Mouse (Mus musculus) hindbrain, embryonic 13.5 days (tissue): ENCODE measurements around the gene Olfr49. TPM values are rescaled to one million over a fixed set of nuclear protein-coding genes. Genes with fewer than 3 reads are reported as not detected.
A peak's percentile ranks its signal among the peaks of the same experiment; 100 is the strongest.

ENCODE experiments used
- ATAC-seq: fragments of 200-750 bp; cut with Nextera tagmentation; 2 replicates; pipeline ENCODE4 v1.8.0; 2017; ENCODE audit warnings: moderate TSS enrichment; ENCODE audit not compliant: low FRiP score
- H3K27ac ChIP-seq: fragments of 300-500 bp; sonication (generic); 2 replicates; pipeline ENCODE4 v1.5.1; 2015; ENCODE audit warnings: inconsistent platforms, mild to moderate bottlenecking, moderate library complexity
- H3K27me3 ChIP-seq: fragments of 300-500 bp; sonication (generic); 2 replicates; pipeline ENCODE4 v1.6.1; 2015; ENCODE audit warnings: mild to moderate bottlenecking, inconsistent platforms
- H3K36me3 ChIP-seq: fragments of 300-500 bp; sonication (generic); 2 replicates; pipeline ENCODE4 v1.6.1; 2015; ENCODE audit warnings: mild to moderate bottlenecking, inconsistent platforms
- H3K4me1 ChIP-seq: fragments of 300-500 bp; sonication (generic); replicated peaks from 2 replicates; pipeline ENCODE4 v1.6.1; 2015; ENCODE audit warnings: inconsistent platforms
- H3K4me2 ChIP-seq: fragments of 300-500 bp; sonication (generic); 2 replicates; pipeline ENCODE4 v1.6.1; 2015; ENCODE audit warnings: inconsistent platforms, mild to moderate bottlenecking, moderate library complexity
- H3K4me3 ChIP-seq: fragments of 300-500 bp; sonication (generic); 2 replicates; pipeline ENCODE4 v1.5.1; 2015; ENCODE audit warnings: mild to moderate bottlenecking, inconsistent platforms
- H3K9ac ChIP-seq: fragments of 300-500 bp; sonication (generic); 2 replicates; pipeline ENCODE4 v1.6.1; 2015; ENCODE audit warnings: mild to moderate bottlenecking, inconsistent platforms
- H3K9me3 ChIP-seq: fragments of 300-500 bp; sonication (generic); 2 replicates; pipeline ENCODE4 v1.6.1; 2016; ENCODE audit warnings: inconsistent platforms
- WGBS: fragments of 180-500 bp; shearing (Covaris S2); methylation state at CpG from one replicate; pipeline ENCODE4 v1.1.7; 2015; 5-methylcytosine and 5-hydroxymethylcytosine counted together
- polyA plus RNA-seq: library from polyadenylated mRNA; unstranded; fragments of >200 nt; fragmentation: Nextera tagmentation; extraction: Ambion mirVana; gene quantifications from 2 replicates; pipeline ENCODE4 v1.2.1, GENCODE M21; 2015

Olfr49 gene
- polyA plus RNA-seq, 1 experiment from 2014 or later = not detected

DNA sequence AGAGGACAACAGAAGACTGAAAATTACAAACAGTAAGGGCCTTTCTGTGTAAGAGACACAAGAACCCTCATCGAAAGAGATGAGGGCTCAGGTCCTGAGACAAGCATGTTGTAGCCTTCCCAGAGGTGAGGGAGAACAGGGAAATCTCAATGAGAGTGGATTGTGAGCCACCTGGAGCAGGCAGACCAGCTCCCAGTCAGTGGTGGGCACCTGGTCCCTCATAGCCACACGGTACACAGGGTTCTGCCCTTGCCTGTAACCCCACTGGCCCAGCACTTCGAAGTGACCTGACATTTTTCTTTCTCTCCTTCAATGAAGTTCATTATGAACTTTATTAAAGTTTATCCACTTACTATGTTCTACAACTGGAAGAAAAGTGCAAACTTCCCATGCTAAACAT, 12.0 kb downstream of the Olfr49 start:
- no peak for ATAC-seq
- 96% methylated on average over 3 of the region's 3 CpGs for WGBS

DNA sequence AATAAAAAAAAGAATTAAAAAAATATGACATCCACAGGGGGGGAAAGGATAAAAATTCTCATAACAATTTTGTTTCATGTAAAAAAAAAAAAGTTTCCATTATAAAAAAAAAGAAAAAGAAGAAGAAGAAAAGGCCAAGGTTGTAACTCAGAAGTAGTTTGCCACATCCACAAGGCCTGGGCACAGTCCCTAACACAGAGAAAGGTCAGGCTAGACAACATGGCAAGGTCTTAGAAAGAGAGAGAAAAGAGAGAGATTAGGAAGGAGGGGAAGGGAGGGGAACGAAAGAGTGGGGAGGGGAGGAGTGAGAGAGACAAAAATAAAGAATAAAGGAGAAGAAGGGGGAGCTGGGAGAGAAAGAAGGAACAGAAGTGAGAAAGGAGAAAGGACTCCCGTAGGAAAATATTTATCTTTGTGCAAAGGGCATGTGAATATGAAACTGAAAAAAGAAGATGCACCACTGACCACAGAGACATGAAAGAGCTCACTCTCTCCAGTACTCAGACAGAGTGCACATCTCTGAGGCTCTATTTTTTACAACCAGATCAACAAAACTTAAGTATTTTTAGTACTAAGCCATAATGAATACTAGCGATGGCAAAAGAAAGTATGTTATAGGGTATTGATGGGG, 12.6 kb downstream of the Olfr49 start:
- H3K4me1 ChIP-seq = 0 out of 2 replicates have a peak, but pooled peaks cover 4% of the 10 kb centered on the region
- no peak overlapping the region for H3K27ac ChIP-seq
- no peak overlapping the region for H3K4me3 ChIP-seq
- no peaks in the 10 kb centered on the region for H3K27me3 ChIP-seq
- H3K4me2 ChIP-seq = no peak overlapping the region
- H3K9ac ChIP-seq = no peak overlapping the region
- no peaks in the 10 kb centered on the region for H3K9me3 ChIP-seq
- no peak for ATAC-seq
- WGBS = 85% methylated on average over 3 of the region's 3 CpGs
- H3K36me3 ChIP-seq = peaks cover 19% of the 10 kb centered on the region

More for the DNA sequence above, 12.0 kb downstream of the Olfr49 start:
- no peaks in the 10 kb centered on the region for H3K9me3 ChIP-seq
- no peaks in the 10 kb centered on the region for H3K27me3 ChIP-seq
- no peak overlapping the region for H3K9ac ChIP-seq
- H3K4me1 ChIP-seq = 0 out of 2 replicates have a peak, but pooled peaks cover 4% of the 10 kb centered on the region
- H3K36me3 ChIP-seq = peaks cover 13% of the 10 kb centered on the region
- H3K4me2 ChIP-seq = no peak overlapping the region
- H3K4me3 ChIP-seq = no peak overlapping the region
- no peak overlapping the region for H3K27ac ChIP-seq

- no peak overlapping the region for H3K4me2 ChIP-seq
- no peak for ATAC-seq
- H3K36me3 ChIP-seq = peaks cover 25% of the 10 kb centered on the region
- no peaks in the 10 kb centered on the region for H3K27me3 ChIP-seq
- H3K9ac ChIP-seq = no peak overlapping the region
- 91% methylated on average over 3 of the region's 3 CpGs for WGBS
- H3K4me1 ChIP-seq = 0 out of 2 replicates have a peak, but pooled peaks cover 4% of the 10 kb centered on the region
- no peaks in the 10 kb centered on the region for H3K9me3 ChIP-seq
- no peak overlapping the region for H3K27ac ChIP-seq
- no peak overlapping the region for H3K4me3 ChIP-seq
These were observed 14.3 kb downstream of the Olfr49 start for GRCm38 (mm10) chr14:54270413-54270812.

- Histone ChIP-seq H3K27ac (no peak overlapping the region), H3K9ac (no peak overlapping the region), H3K9me3 (no peaks in the 10 kb centered on the region), H3K4me2 (no peak overlapping the region), H3K4me3 (no peak overlapping the region), H3K27me3 (no peaks in the 10 kb centered on the region), H3K4me1 (peaks cover 4% of the 10 kb centered on the region; the same call in 1 of the 2 replicates), H3K36me3 (peaks cover 25% of the 10 kb centered on the region)
- 89% methylated on average over 3 of the region's 3 CpGs for WGBS
- no peak for ATAC-seq
These were observed 15.2 kb downstream of the Olfr49 start for GRCm38 (mm10) chr14:54269566-54269965.

DNA sequence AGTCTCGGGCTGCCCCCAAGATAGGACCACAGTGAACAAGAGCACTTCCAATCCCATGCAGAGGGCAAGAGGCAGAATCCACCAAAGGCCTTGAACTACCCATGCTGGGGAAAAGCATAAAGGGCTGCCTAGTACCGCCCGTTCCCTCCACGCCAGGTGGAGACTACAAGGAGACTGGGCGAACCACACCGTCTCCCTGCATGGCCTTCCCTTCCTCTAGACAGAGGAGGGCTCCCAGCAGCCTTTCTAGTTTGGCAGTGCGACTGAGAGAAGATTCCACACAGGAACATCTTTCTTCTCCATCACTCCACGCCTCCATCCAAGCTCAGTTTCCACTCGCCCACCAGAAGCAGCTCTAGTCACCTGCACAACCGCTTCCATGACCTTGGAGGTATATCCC, 16.8 kb downstream of the Olfr49 start:
- ATAC-seq = no peak
- no peaks in the 10 kb centered on the region for H3K27me3 ChIP-seq
- no peaks in the 10 kb centered on the region for H3K9me3 ChIP-seq
- no peak overlapping the region for H3K4me3 ChIP-seq
- H3K4me1 ChIP-seq = peaks cover 4% of the 10 kb centered on the region; the same call in 1 of the 2 replicates
- H3K36me3 ChIP-seq = peaks cover 33% of the 10 kb centered on the region
- H3K9ac ChIP-seq = no peak overlapping the region
- 95% methylated on average over 10 of the region's 10 CpGs for WGBS
- no peak overlapping the region for H3K27ac ChIP-seq
- H3K4me2 ChIP-seq = no peak overlapping the region

DNA sequence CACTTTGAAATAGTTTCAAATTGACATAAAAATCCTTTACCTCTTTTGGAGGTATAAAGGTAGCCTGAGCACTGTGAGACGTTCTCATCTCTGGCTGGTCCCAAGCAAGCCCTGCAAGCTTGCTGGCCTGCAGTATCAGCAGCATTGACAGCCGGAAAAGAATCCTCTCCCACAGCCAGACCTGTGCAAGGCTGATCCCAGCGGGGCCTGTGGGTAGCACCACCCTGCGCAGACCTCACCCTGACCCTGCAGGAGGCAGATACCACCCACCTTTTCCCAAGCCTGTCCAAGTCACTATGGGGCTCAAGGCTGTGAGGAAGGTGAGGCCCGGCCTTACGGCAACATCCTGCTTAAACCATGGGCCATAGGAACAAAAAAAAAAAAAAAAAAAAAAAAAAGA, 18.8 kb downstream of the Olfr49 start:
- Histone ChIP-seq H3K4me3 (no peak overlapping the region), H3K9ac (no peak overlapping the region), H3K27ac (no peak overlapping the region), H3K4me1 (no peaks in the 10 kb centered on the region; the same call in 1 of the 2 replicates), H3K9me3 (no peaks in the 10 kb centered on the region), H3K4me2 (no peak overlapping the region), H3K36me3 (peaks cover 35% of the 10 kb centered on the region), H3K27me3 (no peaks in the 10 kb centered on the region)
- 78% methylated on average over 6 of the region's 6 CpGs for WGBS
- ATAC-seq = no peak

- ATAC-seq = no peak
- H3K9me3 ChIP-seq = no peaks in the 10 kb centered on the region
- H3K4me3 ChIP-seq = no peak overlapping the region
- H3K4me2 ChIP-seq = no peak overlapping the region
- H3K36me3 ChIP-seq = peaks cover 35% of the 10 kb centered on the region
- peaks cover 3% of the 10 kb centered on the region; the same call in 1 of the 2 replicates for H3K27me3 ChIP-seq
- H3K9ac ChIP-seq = no peak overlapping the region
- H3K4me1 ChIP-seq = peaks cover 3% of the 10 kb centered on the region; the same call in 1 of the 2 replicates
- 45% methylated on average over 10 of the region's 10 CpGs for WGBS
- H3K27ac ChIP-seq = no peak overlapping the region
These were observed 19.6 kb downstream of the Olfr49 start for GRCm38 (mm10) chr14:54265093-54265492.

DNA sequence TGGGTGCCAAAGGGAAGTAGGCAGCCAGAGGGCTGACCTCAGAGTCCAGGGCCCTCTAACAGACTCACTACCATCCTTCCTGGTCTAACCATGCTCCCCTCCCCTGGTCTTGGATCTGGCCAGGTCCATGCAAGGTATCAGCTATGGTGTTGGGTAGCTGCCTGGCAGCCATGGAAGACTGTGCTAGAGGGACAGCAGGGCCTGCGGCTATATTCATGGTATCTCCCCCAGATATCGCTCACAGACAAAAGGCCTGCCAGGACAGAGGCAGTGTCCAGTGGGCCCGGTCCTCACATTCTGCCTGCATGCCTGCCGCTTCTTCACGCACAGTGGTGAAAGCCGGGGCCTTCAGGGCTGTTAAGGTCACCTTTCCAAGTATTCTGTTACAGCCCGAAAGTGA, 20.5 kb downstream of the Olfr49 start:
- no peak for ATAC-seq
- 92% methylated on average over 7 of the region's 7 CpGs for WGBS
- Histone ChIP-seq H3K9ac (no peak overlapping the region), H3K4me2 (no peak overlapping the region), H3K36me3 (peaks cover 35% of the 10 kb centered on the region), H3K9me3 (no peaks in the 10 kb centered on the region), H3K27me3 (peaks cover 6% of the 10 kb centered on the region; the same call in 1 of the 2 replicates), H3K4me1 (peaks cover 11% of the 10 kb centered on the region; the same call in 1 of the 2 replicates), H3K27ac (no peak overlapping the region), H3K4me3 (no peak overlapping the region)

- H3K4me2 ChIP-seq = no peak overlapping the region
- no peak overlapping the region for H3K4me3 ChIP-seq
- ATAC-seq = no peak
- H3K9me3 ChIP-seq = no peaks in the 10 kb centered on the region
- H3K36me3 ChIP-seq = peaks cover 26% of the 10 kb centered on the region
- no peak overlapping the region for H3K27ac ChIP-seq
- peaks cover 17% of the 10 kb centered on the region for H3K4me1 ChIP-seq
- H3K9ac ChIP-seq = no peak overlapping the region
- peaks cover 8% of the 10 kb centered on the region; the same call in 1 of the 2 replicates for H3K27me3 ChIP-seq
- 94% methylated on average over 6 of the region's 6 CpGs for WGBS
These were observed 21.6 kb downstream of the Olfr49 start for GRCm38 (mm10) chr14:54263099-54263498.

GRCm38 (mm10) chr14:54262622-54263021, 22.1 kb downstream of the Olfr49 start:
- Histone ChIP-seq H3K9ac (no peak overlapping the region), H3K36me3 (peaks cover 22% of the 10 kb centered on the region), H3K4me1 (peaks cover 17% of the 10 kb centered on the region), H3K4me2 (no peak overlapping the region), H3K27me3 (peaks cover 8% of the 10 kb centered on the region; the same call in 1 of the 2 replicates), H3K27ac (no peak overlapping the region), H3K9me3 (no peaks in the 10 kb centered on the region), H3K4me3 (no peak overlapping the region)
- 89% methylated on average over 8 of the region's 8 CpGs for WGBS
- no peak for ATAC-seq

GRCm38 (mm10) chr14:54261386-54261785, 23.4 kb downstream of the Olfr49 start:
- Histone ChIP-seq H3K4me3 (no peak overlapping the region), H3K36me3 (peaks cover 10% of the 10 kb centered on the region), H3K4me1 (peaks cover 17% of the 10 kb centered on the region), H3K9me3 (no peaks in the 10 kb centered on the region), H3K27ac (no peak overlapping the region), H3K4me2 (no peak overlapping the region), H3K27me3 (peaks cover 8% of the 10 kb centered on the region; the same call in 1 of the 2 replicates), H3K9ac (no peak overlapping the region)
- ATAC-seq = no peak
- 94% methylated on average over 2 of the region's 2 CpGs for WGBS

GRCm38 (mm10) chr14:54260196-54260595, 24.5 kb downstream of the Olfr49 start:
- H3K36me3 ChIP-seq = peaks cover 10% of the 10 kb centered on the region
- H3K27me3 ChIP-seq = peaks cover 8% of the 10 kb centered on the region; the same call in 1 of the 2 replicates
- H3K9me3 ChIP-seq = no peaks in the 10 kb centered on the region
- H3K9ac ChIP-seq = peak overlapping the region; percentile 68; the same call in 1 of the 2 replicates
- no peak overlapping the region for H3K27ac ChIP-seq
- H3K4me1 ChIP-seq = peaks cover 18% of the 10 kb centered on the region
- 75% methylated on average over 2 of the region's 2 CpGs for WGBS
- peak overlapping the region; percentile 48 for H3K4me3 ChIP-seq
- ATAC-seq = no peak
- H3K4me2 ChIP-seq = peak overlapping the region; percentile 79

DNA sequence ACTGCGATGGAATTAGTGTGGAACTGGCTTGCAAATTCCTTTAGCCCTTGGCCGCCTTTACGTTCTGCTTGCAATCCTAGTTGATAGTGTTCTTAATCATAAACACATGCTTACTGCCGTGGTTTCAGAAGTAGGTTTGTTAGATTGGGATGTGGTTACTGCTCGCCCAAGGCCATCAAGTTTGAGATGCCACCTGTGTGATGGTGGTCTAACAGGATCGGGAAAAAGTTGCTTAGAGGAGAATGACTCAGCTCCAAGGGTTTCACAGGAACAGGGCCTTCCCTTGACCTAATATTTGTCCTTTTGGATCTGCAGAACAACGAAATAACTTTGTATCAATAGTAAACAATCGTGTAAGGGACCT, 25.0 kb downstream of the Olfr49 start:
- H3K9me3 ChIP-seq = no peaks in the 10 kb centered on the region
- ATAC-seq = no peak

More for the DNA sequence above, 25.0 kb downstream of the Olfr49 start:
- peaks cover 10% of the 10 kb centered on the region for H3K36me3 ChIP-seq
- H3K4me2 ChIP-seq = peak overlapping the region; percentile 79
- peaks cover 23% of the 10 kb centered on the region for H3K4me1 ChIP-seq
- H3K27ac ChIP-seq = no peak overlapping the region; the same call in 1 of the 2 replicates
- peak overlapping the region; percentile 48 for H3K4me3 ChIP-seq
- 28% methylated on average over 8 of the region's 8 CpGs for WGBS
- H3K27me3 ChIP-seq = peaks cover 8% of the 10 kb centered on the region; the same call in 1 of the 2 replicates
- peak overlapping the region; percentile 68 for H3K9ac ChIP-seq
